Mouse (Mus musculus): ENCODE measurements around the gene Pmepa1. TPM values are rescaled to one million over a fixed set of nuclear protein-coding genes. Genes with fewer than 3 reads are reported as not detected.

Gene Pmepa1
- total and polyA plus RNA-seq, 3 experiments = not detected

DNA sequence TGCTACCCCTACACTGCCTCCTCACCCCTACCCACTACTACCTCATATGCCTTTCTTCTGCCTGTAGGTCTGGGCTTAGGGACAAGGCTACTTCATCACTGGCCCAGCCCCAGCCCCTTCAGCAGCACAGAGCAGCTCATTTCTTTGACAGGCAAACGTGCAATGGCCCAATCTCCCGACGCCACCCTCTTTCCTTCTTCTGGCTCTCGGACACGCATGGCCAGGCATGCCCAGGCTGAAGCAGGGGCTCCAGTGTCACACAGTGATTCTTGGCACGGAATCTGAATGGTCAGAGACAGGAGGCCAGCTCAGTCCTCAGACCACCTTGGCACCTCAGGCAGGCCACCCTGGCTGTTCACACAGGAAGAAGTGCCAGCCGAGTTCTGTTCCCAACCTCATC, 25.2 kb downstream of the Pmepa1 start:
- no peak overlapping the region for H3K27ac ChIP-seq (ENCODE audit: control insufficient read depth, low read depth, low read length)
- H3K4me1 ChIP-seq (ENCODE audit: control insufficient read depth in 1 of 2, insufficient read depth in 2 of 2, low read length in 2 of 2) = no peaks in the 10 kb centered on the region
- H3K9ac ChIP-seq (ENCODE audit: control insufficient read depth, low read depth, low read length, poor library complexity, severe bottlenecking) = no peak overlapping the region
- no peak for DNase-seq (ENCODE audit: low read depth, low spot score)
- H3K79me2 ChIP-seq (ENCODE audit: control insufficient read depth, insufficient read depth, low read length, poor library complexity) = no peaks in the 10 kb centered on the region
- TF ChIP-seq BHLHE40 (IDR thresholded peaks at IDR 0.05; ENCODE audit: borderline replicate concordance, low read depth, low read length) (no peak), KAT2A (conservative IDR thresholded peaks at IDR 0.05; ENCODE audit: low read depth, low read length) (no peak), CHD2 (IDR thresholded peaks at IDR 0.05; ENCODE audit: low read length) (no peak), CTCF (IDR thresholded peaks at IDR 0.05 in 2 of 3, conservative IDR thresholded peaks at IDR 0.05 in 1 of 3; ENCODE audit: control insufficient read depth in 1 of 3, insufficient read depth in 1 of 3, low read depth in 2 of 3, low read length in 3 of 3, poor library complexity in 1 of 3, severe bottlenecking in 1 of 3) (no peak), SIN3A (IDR thresholded peaks at IDR 0.05; ENCODE audit: low read length) (no peak), JUND (IDR thresholded peaks at IDR 0.05; ENCODE audit: low read depth, low read length) (no peak), MAX (IDR thresholded peaks at IDR 0.05; ENCODE audit: low read length) (no peak), USF1 (IDR thresholded peaks at IDR 0.05; ENCODE audit: low read depth, low read length) (no peak), TBP (IDR thresholded peaks at IDR 0.05; ENCODE audit: low read depth, low read length) (no peak)
- no peaks in the 10 kb centered on the region for H3K9me3 ChIP-seq (replicated peaks; ENCODE audit: insufficient read depth, low read length)
- no peak overlapping the region for H3K4me3 ChIP-seq (ENCODE audit: control insufficient read depth in 1 of 2, insufficient read depth in 1 of 2, low read depth in 2 of 2, low read length in 2 of 2)
- H3K27me3 ChIP-seq (ENCODE audit: control insufficient read depth in 1 of 2, insufficient read depth in 2 of 2, low read length in 2 of 2) = no peaks in the 10 kb centered on the region
- H3K36me3 ChIP-seq (ENCODE audit: control insufficient read depth in 1 of 2, insufficient read depth in 2 of 2, low read length in 2 of 2) = no peaks in the 10 kb centered on the region

DNA sequence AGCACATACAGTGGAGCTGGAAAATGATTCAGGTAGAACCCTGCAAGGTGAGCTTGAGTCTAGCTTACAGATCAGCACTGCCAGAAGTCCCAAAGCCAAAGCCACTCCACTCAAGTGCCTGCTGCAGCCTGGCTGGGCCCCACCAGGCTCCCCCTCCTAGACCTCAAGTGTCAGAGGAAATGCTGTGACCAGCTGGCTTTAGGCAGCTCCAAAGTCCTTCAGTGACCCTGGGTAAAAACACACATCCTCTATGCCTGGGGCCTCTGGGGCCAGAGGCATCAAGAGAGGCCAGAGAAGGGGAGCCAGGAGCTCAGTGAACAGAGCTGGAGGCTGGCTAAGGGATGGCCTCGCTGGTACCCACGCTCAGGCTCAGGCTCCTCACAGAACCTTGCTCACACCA, 25.9 kb downstream of the Pmepa1 start:
- no peak overlapping the region for H3K9ac ChIP-seq (ENCODE audit: control insufficient read depth, low read depth, low read length, poor library complexity, severe bottlenecking)
- H3K36me3 ChIP-seq (ENCODE audit: control insufficient read depth in 1 of 2, insufficient read depth in 2 of 2, low read length in 2 of 2) = no peaks in the 10 kb centered on the region
- no peaks in the 10 kb centered on the region for H3K9me3 ChIP-seq (replicated peaks; ENCODE audit: insufficient read depth, low read length)
- no peaks in the 10 kb centered on the region for H3K27me3 ChIP-seq (ENCODE audit: control insufficient read depth in 1 of 2, insufficient read depth in 2 of 2, low read length in 2 of 2)
- H3K27ac ChIP-seq (ENCODE audit: control insufficient read depth, low read depth, low read length) = no peak overlapping the region
- no peaks in the 10 kb centered on the region for H3K4me1 ChIP-seq (ENCODE audit: control insufficient read depth in 1 of 2, insufficient read depth in 2 of 2, low read length in 2 of 2)
- no peak for DNase-seq (ENCODE audit: low read depth, low spot score)
- no peak overlapping the region for H3K4me3 ChIP-seq (ENCODE audit: control insufficient read depth in 1 of 2, insufficient read depth in 1 of 2, low read depth in 2 of 2, low read length in 2 of 2)
- no peaks in the 10 kb centered on the region for H3K79me2 ChIP-seq (ENCODE audit: control insufficient read depth, insufficient read depth, low read length, poor library complexity)
- no peak for TF ChIP-seq TBP (IDR thresholded peaks at IDR 0.05; ENCODE audit: low read depth, low read length)
- TF ChIP-seq GATA1 (IDR thresholded peaks at IDR 0.05; ENCODE audit: low read depth, low read length) = no peak
- no peak for TF ChIP-seq HCFC1 (IDR thresholded peaks at IDR 0.05; ENCODE audit: low read depth, low read length)
- TF ChIP-seq MEF2A (IDR thresholded peaks at IDR 0.05; ENCODE audit: extremely low read depth, insufficient replicate concordance, low read depth, low read length, poor library complexity, severe bottlenecking) = no peak
- no peak for TF ChIP-seq NRF1 (IDR thresholded peaks at IDR 0.05; ENCODE audit: insufficient read depth, low read depth, low read length, poor library complexity, severe bottlenecking)
- TF ChIP-seq POLR2A (IDR thresholded peaks at IDR 0.05; ENCODE audit: control insufficient read depth in 1 of 2, insufficient read depth in 1 of 2, low read depth in 1 of 2, low read length in 2 of 2, poor library complexity in 1 of 2) = no peak
- no peak for TF ChIP-seq MAX (IDR thresholded peaks at IDR 0.05; ENCODE audit: low read length)
- TF ChIP-seq RCOR1 (IDR thresholded peaks at IDR 0.05; ENCODE audit: low read depth, low read length) = no peak
- TF ChIP-seq CHD1 (IDR thresholded peaks at IDR 0.05; ENCODE audit: low read depth, low read length) = no peak
- TF ChIP-seq RAD21 (IDR thresholded peaks at IDR 0.05; ENCODE audit: low read depth, low read length) = no peak
- no peak for TF ChIP-seq GABPA (IDR thresholded peaks at IDR 0.05; ENCODE audit: low read depth, low read length)
- no peak for TF ChIP-seq SMC3 (IDR thresholded peaks at IDR 0.05; ENCODE audit: low read depth, low read length)

Measured in MEL (cell line).